Comparison of ENCODE assay signal across 8 mouse cellular contexts in genomic region chr3:94443597-94443964, GRCm38 (mm10). TPM values are rescaled to one million over a fixed set of nuclear protein-coding genes. Genes with fewer than 3 reads are reported as not detected.
DNase-seq lines count a peak whose midpoint lies in the region; ATAC-seq and TF ChIP-seq lines count a peak whose summit lies in the region.

TSS of gene Oaz3 (minus strand) at chr3:94443915.

- peak within 1 kb of the TSS; percentile 76 for H3K4me2 ChIP-seq in heart, embryonic 15.5 days
- peak within 1 kb of the TSS; percentile 95 for H3K4me2 ChIP-seq in forebrain, embryonic 16.5 days (ENCODE audit: low read length)
- H3K4me2 ChIP-seq in liver, postnatal 0 days (ENCODE audit: low read depth, low read length), result peak within 1 kb of the TSS; percentile 92

- DNase-seq in heart, postnatal 14 days, result no peak
- no peak for DNase-seq in ES-E14 (ENCODE audit: low read depth, low spot score)
- no peak for DNase-seq in liver, postnatal 0 days
- DNase-seq in cerebellum, postnatal 4 days (ENCODE audit: low spot score in 2 of 2), result no peak
- no peak for DNase-seq in layer of hippocampus, adult 9-11 months
- no peak for DNase-seq in kidney, postnatal 14 days

- peak within 1 kb of the TSS; percentile 95 for H3K4me3 ChIP-seq in heart, embryonic 15.5 days
- H3K4me3 ChIP-seq in ES-E14 (ENCODE audit: insufficient read depth in 1 of 2, low read depth in 1 of 2, low read length in 2 of 2, poor library complexity in 1 of 2, severe bottlenecking in 1 of 2), result peak within 1 kb of the TSS; percentile 96 to 100
- peak within 1 kb of the TSS; percentile 94 for H3K4me3 ChIP-seq in forebrain, embryonic 16.5 days (replicated peaks; ENCODE audit: low read length)
- peak within 1 kb of the TSS; percentile 89 for H3K4me3 ChIP-seq in liver, postnatal 0 days (ENCODE audit: low read depth, low read length)

- intact Hi-C loops in heart, postnatal 14 days (cut with DNase I), result loop anchor here (5.0 kb wide), 1 partner anchor 76 kb away; no protein-coding TSS in a partner anchor

- peak; percentile 45; the same call in 1 of the 2 replicates for ATAC-seq in heart, embryonic 15.5 days (replicated peaks; ENCODE audit: insufficient number of reproducible peaks, insufficient read depth, low FRiP score, low read depth)
- ATAC-seq in forebrain, embryonic 16.5 days, result peak; percentile 47
- ATAC-seq in liver, postnatal 0 days, result peak; percentile 71

- H3K9ac ChIP-seq in heart, embryonic 15.5 days, result peak within 1 kb of the TSS; percentile 96
- peak within 1 kb of the TSS; percentile 99 for H3K9ac ChIP-seq in ES-E14 (ENCODE audit: insufficient read depth, low read depth, low read length, poor library complexity, severe bottlenecking)
- peak within 1 kb of the TSS; percentile 95 for H3K9ac ChIP-seq in forebrain, embryonic 16.5 days (replicated peaks; ENCODE audit: low read depth, low read length)
- H3K9ac ChIP-seq in liver, postnatal 0 days (replicated peaks), result peak within 1 kb of the TSS; percentile 95

- H3K9me3 ChIP-seq in heart, embryonic 15.5 days (replicated peaks), result no peaks in the 10 kb centered on the region
- H3K9me3 ChIP-seq in ES-E14 (ENCODE audit: control insufficient read depth, insufficient read depth, low read depth, low read length), result no peaks in the 10 kb centered on the region
- H3K9me3 ChIP-seq in forebrain, embryonic 16.5 days (ENCODE audit: control insufficient read depth, low read length), result no peaks in the 10 kb centered on the region
- no peaks in the 10 kb centered on the region for H3K9me3 ChIP-seq in liver, postnatal 0 days (ENCODE audit: low read length)

- no peak for TF ChIP-seq EP300 in liver, postnatal 0 days (IDR thresholded peaks at IDR 0.05; ENCODE audit: low read depth)

- H3K4me1 ChIP-seq in heart, embryonic 15.5 days (replicated peaks), result peaks cover 5% of the 10 kb centered on the region
- 0 out of 4 replicates have a peak, but pooled peaks cover 0 to 4% of the 10 kb centered on the region in 2 experiments for H3K4me1 ChIP-seq in ES-E14 (ENCODE audit: control insufficient read depth in 2 of 2, insufficient read depth in 2 of 2, low read length in 2 of 2, poor library complexity in 1 of 2)
- H3K4me1 ChIP-seq in forebrain, embryonic 16.5 days (replicated peaks; ENCODE audit: control insufficient read depth, insufficient read depth, low read length), result peaks cover 5% of the 10 kb centered on the region
- H3K4me1 ChIP-seq in liver, postnatal 0 days (ENCODE audit: insufficient read depth), result peaks cover 11% of the 10 kb centered on the region

- H3K27ac ChIP-seq in heart, embryonic 15.5 days, result peak within 1 kb of the TSS; percentile 82
- H3K27ac ChIP-seq in ES-E14 (ENCODE audit: insufficient read depth, low read depth, low read length, poor library complexity, severe bottlenecking), result peak within 1 kb of the TSS; percentile 61; the same call in 1 of the 2 replicates
- H3K27ac ChIP-seq in forebrain, embryonic 16.5 days (ENCODE audit: low read length), result peak within 1 kb of the TSS; percentile 37
- H3K27ac ChIP-seq in liver, postnatal 0 days (ENCODE audit: low read depth), result peak within 1 kb of the TSS; percentile 83

- H3K27me3 ChIP-seq in heart, embryonic 15.5 days, result peaks cover 10% of the 10 kb centered on the region
- H3K27me3 ChIP-seq in forebrain, embryonic 16.5 days (replicated peaks; ENCODE audit: control insufficient read depth, insufficient read depth, low read length), result no peaks in the 10 kb centered on the region; the same call in 1 of the 2 replicates
- no peaks in the 10 kb centered on the region for H3K27me3 ChIP-seq in liver, postnatal 0 days (ENCODE audit: insufficient read depth, low read length)

- 2% methylated on average over 24 of the region's 24 CpGs for WGBS in heart, embryonic 15.5 days
- WGBS in forebrain, embryonic 16.5 days, result 0% methylated on average over 24 of the region's 24 CpGs
- WGBS in liver, postnatal 0 days (ENCODE audit: insufficient replicate concordance), result 0% methylated on average over 24 of the region's 24 CpGs

- in situ Hi-C loops in ES-E14 (cut with MboI; ENCODE audit: low sequenced_read_pairs in 2 of 2, unreplicated experiment in 2 of 2), result no loop called here

- no peak for TF ChIP-seq CTCF in liver, postnatal 0 days (IDR thresholded peaks at IDR 0.05; ENCODE audit: low read depth)

- H3K36me3 ChIP-seq in heart, embryonic 15.5 days, result peaks cover 36% of the 10 kb centered on the region
- H3K36me3 ChIP-seq in ES-E14 (ENCODE audit: control insufficient read depth, insufficient read depth, low read length, poor library complexity, severe bottlenecking), result peaks cover 22% of the 10 kb centered on the region
- H3K36me3 ChIP-seq in forebrain, embryonic 16.5 days (ENCODE audit: control insufficient read depth, insufficient read depth), result peaks cover 27% of the 10 kb centered on the region
- H3K36me3 ChIP-seq in liver, postnatal 0 days (replicated peaks; ENCODE audit: insufficient read depth, low read length), result peaks cover 28% of the 10 kb centered on the region

TF ChIP-seq in ES-E14, 5 proteins besides CTCF, POLR2A, EP300 and RAD21:
- TF ChIP-seq HCFC1 (IDR thresholded peaks at IDR 0.05; ENCODE audit: borderline replicate concordance, insufficient read depth, low read length) (no peak), CHD2 (IDR thresholded peaks at IDR 0.05; ENCODE audit: low read depth, low read length) (no peak), ZC3H11A (IDR thresholded peaks at IDR 0.05; ENCODE audit: borderline replicate concordance, low read depth, low read length) (no peak), ZNF384 (IDR thresholded peaks at IDR 0.05; ENCODE audit: low read depth, low read length) (no peak), MAFK (IDR thresholded peaks at IDR 0.05; ENCODE audit: insufficient read depth, low read depth, low read length) (no peak)

RNA-seq across cellular contexts. Expression of gene Oaz3, which starts in this region (rescaled TPM):
- polyA plus RNA-seq in heart, embryonic 15.5 days (2015; fragmentation: Nextera tagmentation; extraction: Ambion mirVana), result 0.23 and 0.38 TPM in 2 replicates
- total RNA-seq in heart, postnatal 14 days (2021), result not detected
- total RNA-seq in ES-E14 (2012; rRNA removed), result 0.36 and 0.48 TPM in 2 replicates
- 0.56 and 2.2 TPM in 2 replicates for polyA plus RNA-seq in forebrain, embryonic 16.5 days (2015; fragmentation: Nextera tagmentation; extraction: Ambion mirVana)
- 0.15 and 0.38 TPM in 2 replicates for polyA plus RNA-seq in liver, postnatal 0 days (2015; fragmentation: Nextera tagmentation; extraction: Ambion mirVana)

Comparison
In these comparisons a context has a peak if more than half of its experiments do, and no peak if none do; other contexts are left out.
1. Peak in ATAC-seq, H3K4me3 ChIP-seq, H3K27ac ChIP-seq, H3K9ac ChIP-seq and H3K4me2 ChIP-seq in heart, embryonic 15.5 days; RNA of the gene not detected or under 1 TPM.
2. Peak in ATAC-seq, H3K4me3 ChIP-seq, H3K27ac ChIP-seq, H3K9ac ChIP-seq and H3K4me2 ChIP-seq in liver, postnatal 0 days; RNA of the gene not detected or under 1 TPM.